Mouse (Mus musculus) brown adipose tissue, adult 24 weeks (tissue): ENCODE data around the gene Ttc39d. TPM values are rescaled to one million over a fixed set of nuclear protein-coding genes. Genes with fewer than 3 reads are reported as not detected.
A peak's percentile ranks its signal among the peaks of the same experiment; 100 is the strongest.
"Not testable (repeated sequence)": the region's sequence is repeated elsewhere in the genome, so short reads cannot be mapped to it uniquely, and the experiment has no call there.

Experiments
- H3K27ac ChIP-seq: fragments of 200-500 bp; replicated peaks from 2 replicates; pipeline ENCODE4 v1.5.1; 2012; ENCODE audit warnings: low read depth, mild to moderate bottlenecking, low read length
- H3K4me1 ChIP-seq: fragments of 200-500 bp; 2 replicates; pipeline ENCODE4 v1.6.1; 2012; ENCODE audit warnings: low read length, mixed read lengths; ENCODE audit not compliant: control insufficient read depth, insufficient read depth, insufficient read length
- H3K4me3 ChIP-seq: fragments of 200-500 bp; 2 replicates; pipeline ENCODE4 v1.5.1; 2012; ENCODE audit warnings: low read depth, mild to moderate bottlenecking, low read length, moderate library complexity; ENCODE audit not compliant: insufficient read depth
- polyA plus RNA-seq: library from polyadenylated mRNA; stranded (reverse); fragments of >200 nt; gene quantifications from 2 replicates; pipeline ENCODE4 v1.2.4, GENCODE M21; 2012; ENCODE audit not compliant: missing spikeins, insufficient read depth, insufficient read length

Gene Ttc39d
- polyA plus RNA-seq, 1 experiment, result not detected

- H3K4me1 ChIP-seq, result peaks cover 2% of the 10 kb centered on the region; the same call in 1 of the 2 replicates
- peak overlapping the region; percentile 71 for H3K4me3 ChIP-seq
- H3K27ac ChIP-seq, result peak overlapping the region; percentile 51; the same call in 1 of the 2 replicates
Observed at GRCm38 (mm10) chr17:80223829-80224228, 16.6 kb downstream of the Ttc39d start.

GRCm38 (mm10) chr17:80224326-80225116 lies 17.3 kb downstream of the Ttc39d start, which contains the start of gene Gemin6:
Gemin6 (plus strand) TSS chr17:80224441.
- peak within 1 kb of the TSS; percentile 51; the same call in 1 of the 2 replicates for H3K27ac ChIP-seq
- H3K4me3 ChIP-seq, result peak within 1 kb of the TSS; percentile 71
- H3K4me1 ChIP-seq, result peaks cover 2% of the 10 kb centered on the region; the same call in 1 of the 2 replicates

GRCm38 (mm10) chr17:80225142-80225541 lies 17.9 kb downstream of the Ttc39d start:
- not testable (repeated sequence) for H3K4me3 ChIP-seq, H3K27ac ChIP-seq

GRCm38 (mm10) chr17:80229396-80229795 lies 22.1 kb downstream of the Ttc39d start:
- no peaks in the 10 kb centered on the region for H3K4me1 ChIP-seq
- no peak overlapping the region for H3K27ac ChIP-seq
- no peak overlapping the region for H3K4me3 ChIP-seq

More at GRCm38 (mm10) chr17:80225142-80225541, 17.9 kb downstream of the Ttc39d start:
- H3K4me1 ChIP-seq, result not testable (repeated sequence)

- Histone ChIP-seq H3K27ac (no peak overlapping the region), H3K4me3 (no peak overlapping the region), H3K4me1 (no peaks in the 10 kb centered on the region)
Observed at GRCm38 (mm10) chr17:80233844-80234243, 26.6 kb downstream of the Ttc39d start.

- no peaks in the 10 kb centered on the region for H3K4me1 ChIP-seq
- H3K27ac ChIP-seq, result no peak overlapping the region
- H3K4me3 ChIP-seq, result no peak overlapping the region
Observed at GRCm38 (mm10) chr17:80234376-80234775, 27.1 kb downstream of the Ttc39d start.

GRCm38 (mm10) chr17:80235477-80235876 lies 28.2 kb downstream of the Ttc39d start:
- Histone ChIP-seq H3K4me3 (no peak overlapping the region), H3K27ac (no peak overlapping the region), H3K4me1 (no peaks in the 10 kb centered on the region)

GRCm38 (mm10) chr17:80236805-80237204 lies 29.5 kb downstream of the Ttc39d start:
- Histone ChIP-seq H3K4me3 (no peak overlapping the region), H3K4me1 (no peaks in the 10 kb centered on the region), H3K27ac (no peak overlapping the region)

GRCm38 (mm10) chr17:80237475-80237874 lies 30.2 kb downstream of the Ttc39d start:
- H3K4me1 ChIP-seq, result no peaks in the 10 kb centered on the region
- no peak overlapping the region for H3K4me3 ChIP-seq
- no peak overlapping the region for H3K27ac ChIP-seq

- Histone ChIP-seq H3K4me3 (no peak overlapping the region), H3K4me1 (no peaks in the 10 kb centered on the region), H3K27ac (no peak overlapping the region)
Observed at GRCm38 (mm10) chr17:80241594-80241993, 34.3 kb downstream of the Ttc39d start.

- Histone ChIP-seq H3K27ac (no peak overlapping the region), H3K4me1 (no peaks in the 10 kb centered on the region)
Observed at GRCm38 (mm10) chr17:80243116-80243515, 35.9 kb downstream of the Ttc39d start.

GRCm38 (mm10) chr17:80252757-80253525 lies 45.7 kb downstream of the Ttc39d start:
- Histone ChIP-seq H3K4me1 (no peaks in the 10 kb centered on the region), H3K4me3 (no peak overlapping the region), H3K27ac (peak overlapping the region; percentile 35; the same call in 1 of the 2 replicates)

More at GRCm38 (mm10) chr17:80243116-80243515, 35.9 kb downstream of the Ttc39d start:
- no peak overlapping the region for H3K4me3 ChIP-seq

GRCm38 (mm10) chr17:80254421-80254820 lies 47.2 kb downstream of the Ttc39d start:
- no peak overlapping the region for H3K4me3 ChIP-seq
- H3K27ac ChIP-seq, result 0 out of 2 replicates have a peak overlapping the region, but pooled peaks have one; percentile 16
- no peaks in the 10 kb centered on the region for H3K4me1 ChIP-seq

- no peak overlapping the region for H3K4me3 ChIP-seq
- no peaks in the 10 kb centered on the region for H3K4me1 ChIP-seq
- peak overlapping the region; percentile 47; the same call in 1 of the 2 replicates for H3K27ac ChIP-seq
Observed at GRCm38 (mm10) chr17:80255208-80255607, 47.9 kb downstream of the Ttc39d start.

- H3K4me1 ChIP-seq, result no peaks in the 10 kb centered on the region
- H3K27ac ChIP-seq, result no peak overlapping the region
- no peak overlapping the region for H3K4me3 ChIP-seq
Observed at GRCm38 (mm10) chr17:80267065-80267464, 59.8 kb downstream of the Ttc39d start.
